8 mouse cellular contexts compared by ENCODE assay signal in genomic region chr4:125127305-125128084, GRCm38 (mm10). TPM values are rescaled to one million over a fixed set of nuclear protein-coding genes. Genes with fewer than 3 reads are reported as not detected.
DNase-seq lines count a peak whose midpoint lies in the region; ATAC-seq and TF ChIP-seq lines count a peak whose summit lies in the region.

Gene Zc3h12a (minus strand): TSS chr4:125127840.

- WGBS in heart, embryonic 14.5 days: 2% methylated on average over 62 of the region's 62 CpGs
- WGBS in lung, embryonic 14.5 days: under 1% methylated on average over 56 of the region's 62 CpGs
- 1% methylated on average over 61 of the region's 62 CpGs for WGBS in neural tube, embryonic 15.5 days

- H3K36me3 ChIP-seq in CH12.LX (replicated peaks in 1 of 2; ENCODE audit: control insufficient read depth in 1 of 2, insufficient read depth in 1 of 2, low read length in 1 of 2): peaks cover 8 to 30% of the 10 kb centered on the region in 2 experiments
- H3K36me3 ChIP-seq in heart, embryonic 14.5 days (ENCODE audit: control insufficient read depth, insufficient read depth, low read length): no peaks in the 10 kb centered on the region
- no peaks in the 10 kb centered on the region for H3K36me3 ChIP-seq in lung, embryonic 14.5 days (ENCODE audit: insufficient read depth)
- H3K36me3 ChIP-seq in neural tube, embryonic 15.5 days: no peaks in the 10 kb centered on the region

- H3K27ac ChIP-seq in CH12.LX (ENCODE audit: insufficient read depth, low read depth): peak within 1 kb of the TSS; percentile 98
- peak within 1 kb of the TSS; percentile 95 for H3K27ac ChIP-seq in bone marrow macrophage, adult 2 months (ENCODE audit: insufficient read depth, low read depth, low read length)
- H3K27ac ChIP-seq in heart, embryonic 14.5 days (replicated peaks in 1 of 2; ENCODE audit: control insufficient read depth in 1 of 2, insufficient read depth in 1 of 2, low read depth in 2 of 2, low read length in 2 of 2): 0 out of 4 replicates have a peak within 1 kb of the TSS, but pooled peaks have one; percentile 23 to 24
- H3K27ac ChIP-seq in lung, embryonic 14.5 days (ENCODE audit: low read depth): no peak within 1 kb of the TSS
- H3K27ac ChIP-seq in neural tube, embryonic 15.5 days (replicated peaks): no peak within 1 kb of the TSS

- peak; percentile 94 for TF ChIP-seq POLR2A in CH12.LX (IDR thresholded peaks at IDR 0.05; ENCODE audit: low read depth, low read length)
- TF ChIP-seq POLR2A in bone marrow macrophage, adult 2 months (IDR thresholded peaks at IDR 0.05; ENCODE audit: borderline replicate concordance, low read depth, low read length): no peak

- peak within 1 kb of the TSS; percentile 95 for H3K4me2 ChIP-seq in CH12.LX (ENCODE audit: insufficient read depth, low read depth, poor library complexity, severe bottlenecking)
- H3K4me2 ChIP-seq in heart, embryonic 14.5 days (ENCODE audit: low read length): peak within 1 kb of the TSS; percentile 98
- peak within 1 kb of the TSS; percentile 98 for H3K4me2 ChIP-seq in lung, embryonic 14.5 days
- peak within 1 kb of the TSS; percentile 98 for H3K4me2 ChIP-seq in neural tube, embryonic 15.5 days

- no peak for TF ChIP-seq CTCF in CH12.LX (conservative IDR thresholded peaks at IDR 0.05 in 1 of 2, IDR thresholded peaks at IDR 0.05 in 1 of 2; ENCODE audit: low read depth in 2 of 2, low read length in 2 of 2)
- no peak for TF ChIP-seq CTCF in bone marrow macrophage, adult 2 months (IDR thresholded peaks at IDR 0.05; ENCODE audit: low read depth, low read length)
- TF ChIP-seq CTCF in lung, embryonic 14.5 days (IDR thresholded peaks at IDR 0.05; ENCODE audit: low read depth): no peak

- dilution Hi-C loops in CH12.LX (cut with MboI; ENCODE audit: extremely low pct_ligation_motif_present, extremely low pct_unique_long_range_greater_than_20kb, low sequenced_read_pairs): no loop called here

- no peak for TF ChIP-seq RAD21 in CH12.LX (IDR thresholded peaks at IDR 0.05; ENCODE audit: low read depth, low read length)

- peaks cover 3% of the 10 kb centered on the region for H3K27me3 ChIP-seq in CH12.LX (replicated peaks)
- H3K27me3 ChIP-seq in heart, embryonic 14.5 days (ENCODE audit: control insufficient read depth, insufficient read depth, low read length): no peaks in the 10 kb centered on the region
- no peaks in the 10 kb centered on the region for H3K27me3 ChIP-seq in lung, embryonic 14.5 days (ENCODE audit: insufficient read depth, low read length)
- H3K27me3 ChIP-seq in neural tube, embryonic 15.5 days (replicated peaks): peaks cover 17% of the 10 kb centered on the region

- H3K9me3 ChIP-seq in CH12.LX (replicated peaks; ENCODE audit: low read length): no peaks in the 10 kb centered on the region
- no peaks in the 10 kb centered on the region for H3K9me3 ChIP-seq in heart, embryonic 14.5 days (ENCODE audit: control insufficient read depth, low read length)
- no peaks in the 10 kb centered on the region for H3K9me3 ChIP-seq in lung, embryonic 14.5 days (ENCODE audit: low read depth, low read length)
- H3K9me3 ChIP-seq in neural tube, embryonic 15.5 days (replicated peaks): no peaks in the 10 kb centered on the region

- peak; percentile 16; the same call in 1 of the 2 replicates for TF ChIP-seq EP300 in CH12.LX (IDR thresholded peaks at IDR 0.05; ENCODE audit: low read length)

- peak; percentile 96 for DNase-seq in CH12.LX (ENCODE audit: extremely low read depth)
- peak; percentile 95 for DNase-seq in kidney, postnatal 10 days
- DNase-seq in lung, embryonic 14.5 days: peak; percentile 94
- DNase-seq in thymus, adult 18-20 months: peak; percentile 84 to 88

- H3K9ac ChIP-seq in CH12.LX (ENCODE audit: insufficient read depth, low read depth): peak within 1 kb of the TSS; percentile 96
- peak within 1 kb of the TSS; percentile 76 for H3K9ac ChIP-seq in heart, embryonic 14.5 days (ENCODE audit: low read length)
- peak within 1 kb of the TSS; percentile 47 for H3K9ac ChIP-seq in lung, embryonic 14.5 days
- H3K9ac ChIP-seq in neural tube, embryonic 15.5 days (replicated peaks): peak within 1 kb of the TSS; percentile 65

- H3K4me3 ChIP-seq in CH12.LX (replicated peaks in 1 of 3; ENCODE audit: low read depth in 2 of 3, low read length in 2 of 3, poor library complexity in 1 of 3): peak within 1 kb of the TSS; percentile 82 to 97 (median 83)
- peak within 1 kb of the TSS; percentile 97 for H3K4me3 ChIP-seq in bone marrow macrophage, adult 2 months (ENCODE audit: insufficient read depth, low read length)
- H3K4me3 ChIP-seq in heart, embryonic 14.5 days (ENCODE audit: control insufficient read depth in 1 of 2, insufficient read depth in 1 of 2, low read depth in 1 of 2, low read length in 2 of 2): peak within 1 kb of the TSS; percentile 86 to 87
- H3K4me3 ChIP-seq in lung, embryonic 14.5 days (ENCODE audit: low read depth, low read length): peak within 1 kb of the TSS; percentile 65
- H3K4me3 ChIP-seq in neural tube, embryonic 15.5 days (replicated peaks): peak within 1 kb of the TSS; percentile 64

- ATAC-seq in erythroblast, adult 5-6 weeks (replicated peaks; ENCODE audit: low FRiP score, poor library complexity, severe bottlenecking): peak; percentile 92
- peak; percentile 83 for ATAC-seq in heart, embryonic 14.5 days (ENCODE audit: insufficient number of reproducible peaks, insufficient read depth, low FRiP score, low read depth)
- peak; percentile 90 for ATAC-seq in lung, embryonic 14.5 days (ENCODE audit: insufficient read depth)
- peak; percentile 84 for ATAC-seq in neural tube, embryonic 15.5 days (ENCODE audit: low FRiP score)

- in situ Hi-C loops in CH12.LX (cut with MboI; ENCODE audit: low pct_ligation_motif_present, low pct_unique_long_range_greater_than_20kb, low sequenced_read_pairs): no loop called here

- H3K4me1 ChIP-seq in CH12.LX (ENCODE audit: control insufficient read depth in 1 of 2, insufficient read depth in 2 of 2): peaks cover 28 to 37% of the 10 kb centered on the region in 2 experiments
- peaks cover 52% of the 10 kb centered on the region for H3K4me1 ChIP-seq in bone marrow macrophage, adult 2 months (ENCODE audit: control insufficient read depth, insufficient read depth, low read length)
- H3K4me1 ChIP-seq in heart, embryonic 14.5 days (ENCODE audit: control insufficient read depth in 2 of 2, insufficient read depth in 2 of 2, low read length in 2 of 2): peaks cover 28 to 37% of the 10 kb centered on the region in 2 experiments
- H3K4me1 ChIP-seq in lung, embryonic 14.5 days (ENCODE audit: insufficient read depth): no peaks in the 10 kb centered on the region
- H3K4me1 ChIP-seq in neural tube, embryonic 15.5 days: peaks cover 15% of the 10 kb centered on the region

- H3K79me2 ChIP-seq in CH12.LX (replicated peaks; ENCODE audit: control insufficient read depth, extremely low read depth, insufficient read depth, poor library complexity, severe bottlenecking): peaks cover 35% of the 10 kb centered on the region

TF ChIP-seq in CH12.LX, 34 proteins besides CTCF, POLR2A, EP300 and RAD21 (continues in another document):
- TF ChIP-seq KAT2A (IDR thresholded peaks at IDR 0.05; ENCODE audit: insufficient replicate concordance, low read length) (0 out of 2 replicates have a peak, but pooled peaks have one; percentile 38), E2F4 (IDR thresholded peaks at IDR 0.05; ENCODE audit: insufficient replicate concordance, low read depth, low read length) (no peak), USF1 (IDR thresholded peaks at IDR 0.05; ENCODE audit: low read depth, low read length) (no peak), SIN3A (IDR thresholded peaks at IDR 0.05; ENCODE audit: low read length) (peak; percentile 94), RCOR1 (conservative IDR thresholded peaks at IDR 0.05; ENCODE audit: low read depth, low read length) (0 out of 2 replicates have a peak, but pooled peaks have one; percentile 43), CHD2 (IDR thresholded peaks at IDR 0.05; ENCODE audit: low read length) (peak; percentile 55; the same call in 1 of the 2 replicates), ZNF384 (IDR thresholded peaks at IDR 0.05; ENCODE audit: low read depth, low read length) (no peak), GABPA (IDR thresholded peaks at IDR 0.05; ENCODE audit: insufficient replicate concordance, low read depth, low read length) (no peak), ELF1 (IDR thresholded peaks at IDR 0.05; ENCODE audit: low read depth, low read length) (peak; percentile 88), UBTF (IDR thresholded peaks at IDR 0.05; ENCODE audit: low read depth, low read length) (no peak; the same call in none of the 2 replicates), MXI1 (IDR thresholded peaks at IDR 0.05; ENCODE audit: low read depth, low read length) (peak; percentile 85), JUND (conservative IDR thresholded peaks at IDR 0.05; ENCODE audit: low read depth, low read length) (no peak), MYC (IDR thresholded peaks at IDR 0.05; ENCODE audit: low read depth, low read length) (0 out of 2 replicates have a peak, but pooled peaks have one; percentile 22), CHD1 (IDR thresholded peaks at IDR 0.05; ENCODE audit: low read depth, low read length) (peak; percentile 42; the same call in 1 of the 2 replicates), POLR2AphosphoS2 (IDR thresholded peaks at IDR 0.05; ENCODE audit: low read depth, low read length) (no peak; the same call in 1 of the 2 replicates), USF2 (conservative IDR thresholded peaks at IDR 0.05; ENCODE audit: low read depth, low read length) (no peak), ZKSCAN1 (IDR thresholded peaks at IDR 0.05; ENCODE audit: borderline replicate concordance, low read depth, low read length) (no peak), ZMIZ1 (IDR thresholded peaks at IDR 0.05; ENCODE audit: low read depth, low read length) (peak; percentile 93), ETS1 (conservative IDR thresholded peaks at IDR 0.05; ENCODE audit: low read depth, low read length) (peak; percentile 91), NRF1 (IDR thresholded peaks at IDR 0.05; ENCODE audit: low read depth, low read length) (peak; percentile 67; the same call in 1 of the 2 replicates), TBP (conservative IDR thresholded peaks at IDR 0.05; ENCODE audit: low read depth, low read length) (peak; percentile 83)

RNA-seq across cellular contexts. Expression of gene Zc3h12a, which starts in this region (rescaled TPM):
- total RNA-seq in CH12.LX (2012; rRNA removed) (7.7 and 8.2 TPM in 2 replicates), CH12.LX (2014; rRNA removed) (1.4 and 2.1 TPM in 2 replicates)
- 12.8 and 13.4 TPM in 2 replicates for polyA plus RNA-seq in CH12.LX (2012; ENCODE audit: insufficient read length, low read depth)
- polyA plus RNA-seq in bone marrow macrophage, adult 2 months (2012; ENCODE audit: insufficient read depth, insufficient read length, missing spikeins): 27.3 and 29.1 TPM in 2 replicates
- total RNA-seq in erythroblast, adult 5-6 weeks (2015; ENCODE audit: low replicate concordance): 1.3 and 1.5 TPM in 2 replicates
- total RNA-seq in erythroblast, adult 5-6 weeks (2017; ENCODE audit: low replicate concordance): 1.2 TPM in 1 of 2 replicates, not detected in the other
- polyA plus RNA-seq in heart, embryonic 14.5 days (2014; fragmentation: Nextera tagmentation; extraction: Ambion mirVana): 1.1 and 1.3 TPM in 2 replicates
- polyA plus RNA-seq in lung, embryonic 14.5 days (2014; fragmentation: Nextera tagmentation; extraction: Ambion mirVana): 0.41 and 0.42 TPM in 2 replicates
- polyA plus RNA-seq in neural tube, embryonic 15.5 days (2015; fragmentation: Nextera tagmentation; extraction: Ambion mirVana): 0.15 and 0.68 TPM in 2 replicates

Comparison
In these comparisons a context has a peak if more than half of its experiments do, and no peak if none do; other contexts are left out.
1. Peak in DNase-seq, ATAC-seq, H3K4me3 ChIP-seq, H3K9ac ChIP-seq and H3K4me2 ChIP-seq in lung, embryonic 14.5 days; RNA of the gene not detected or under 1 TPM.
2. Peak in ATAC-seq, H3K4me3 ChIP-seq, H3K9ac ChIP-seq and H3K4me2 ChIP-seq in neural tube, embryonic 15.5 days; RNA of the gene not detected or under 1 TPM.
3. H3K27ac ChIP-seq: peak in CH12.LX (single experiment), bone marrow macrophage, adult 2 months (single experiment) and heart, embryonic 14.5 days (2 of 2); none in lung, embryonic 14.5 days (single experiment) and neural tube, embryonic 15.5 days (single experiment).
4. Peak in every context shown above with its lines, with median percentiles within 50 percentile points of each other: DNase-seq, H3K4me2 ChIP-seq, H3K4me3 ChIP-seq, H3K9ac ChIP-seq and ATAC-seq.